Mouse (Mus musculus): Measurements from ENCODE around the gene Kank1.

The Kank1 gene

GRCm38 (mm10) chr19:25236596-25237491 lies at the start of gene Kank1:
TSS of gene Kank1 (plus strand) at chr19:25236975.
- DNase-seq (ENCODE audit: low spot score): peak; percentile 84

DNA sequence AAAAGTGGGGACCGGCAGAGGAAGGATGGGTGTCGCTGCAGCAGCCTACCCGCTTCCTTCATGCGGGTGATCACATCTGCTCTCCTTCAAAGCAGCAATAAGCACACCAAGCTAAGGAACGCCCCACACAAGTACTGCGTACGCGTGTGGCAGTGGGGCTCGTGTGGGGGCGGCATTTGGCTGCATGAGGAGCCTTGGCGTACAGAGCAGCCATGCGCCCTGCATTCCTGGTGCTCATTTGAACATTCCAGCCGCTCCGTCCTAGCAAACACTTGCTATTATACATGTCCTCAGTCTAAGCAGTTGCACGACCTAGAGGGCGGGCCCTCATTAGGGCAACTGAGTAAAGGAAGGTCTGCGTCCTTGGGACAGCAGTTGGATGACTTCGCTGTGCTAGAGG lies 49.1 kb upstream of the Kank1 start:
- no peak for DNase-seq (ENCODE audit: low spot score)

GRCm38 (mm10) chr19:25193751-25194150 lies 43.0 kb upstream of the Kank1 start:
- DNase-seq (ENCODE audit: low spot score): no peak

DNA sequence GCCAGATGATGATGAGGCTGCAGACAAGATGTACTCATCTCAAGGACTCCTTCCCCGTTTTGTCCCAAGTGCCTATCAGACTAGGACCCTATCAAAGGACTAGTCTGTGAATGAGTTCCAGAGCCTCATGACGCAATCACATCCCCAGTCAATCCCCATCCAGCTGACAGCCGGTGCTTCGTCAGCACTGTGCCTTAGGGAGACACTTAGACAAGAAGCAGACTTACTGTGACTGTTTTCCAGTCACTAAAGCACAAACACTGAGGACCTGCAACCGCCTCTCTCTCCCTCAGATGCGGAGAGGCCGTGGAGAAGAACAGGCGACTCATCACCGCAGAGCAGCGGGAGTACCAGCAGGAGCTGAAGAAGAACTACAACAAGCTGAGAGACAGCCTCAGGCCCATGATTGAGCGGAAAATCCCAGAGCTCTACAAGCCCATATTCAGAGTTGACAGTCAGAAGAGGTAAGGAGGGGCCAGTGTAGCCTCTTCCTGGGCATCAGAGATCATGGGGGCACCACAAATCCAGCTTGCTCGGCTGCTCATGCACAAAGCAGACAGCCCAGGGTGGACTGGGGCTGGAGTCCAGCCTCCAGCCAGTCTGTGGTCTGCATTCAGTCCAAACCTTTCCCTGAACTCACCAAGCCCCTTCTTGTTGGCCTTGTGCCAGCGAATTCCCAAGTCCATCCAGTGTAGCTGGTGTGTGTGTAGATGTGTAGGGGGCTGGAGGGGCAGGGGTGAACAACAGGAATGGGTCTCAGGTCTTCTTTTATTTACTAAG lies 36.5 kb upstream of the Kank1 start:
- DNase-seq (ENCODE audit: low spot score): no peak

DNA sequence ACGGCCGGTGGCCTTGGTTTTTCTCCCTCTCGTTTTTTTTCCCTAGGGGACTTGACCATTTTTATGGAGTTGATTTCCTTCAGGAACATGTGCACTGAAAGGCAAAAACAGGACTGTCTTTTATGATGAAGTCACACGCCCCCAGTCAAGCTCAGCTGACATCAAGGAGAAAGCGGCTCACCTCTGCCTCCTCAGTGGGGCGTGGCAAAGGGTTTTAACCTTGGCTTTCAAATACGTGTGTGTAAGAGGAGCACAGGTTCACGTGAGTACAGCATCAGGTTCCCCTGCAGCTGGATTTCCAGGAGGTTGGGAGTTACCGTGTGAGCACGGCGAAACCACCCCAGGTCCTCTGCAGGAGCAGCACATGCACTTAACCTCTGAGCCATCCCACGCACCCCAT lies 33.7 kb upstream of the Kank1 start:
- DNase-seq (ENCODE audit: low spot score): no peak

DNA sequence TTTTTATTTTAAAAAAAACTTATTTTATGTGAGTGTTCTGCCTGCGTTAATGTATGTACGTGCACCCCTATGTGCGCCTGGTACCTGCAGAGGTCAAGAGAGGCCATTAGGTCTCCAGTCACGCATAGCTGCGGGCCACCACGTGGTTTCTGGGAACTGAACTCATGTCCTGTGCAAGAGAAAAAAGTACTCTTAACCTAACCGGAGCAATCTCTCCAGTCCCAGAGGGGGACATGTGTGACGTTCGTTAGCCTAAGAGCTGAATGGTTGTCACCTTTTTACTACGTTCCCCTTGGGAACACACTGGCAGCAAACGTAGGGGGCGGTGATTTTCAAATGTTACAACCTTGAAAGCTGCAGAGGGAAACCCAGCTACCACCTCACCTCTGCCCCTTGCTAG lies 29.8 kb upstream of the Kank1 start:
- no peak for DNase-seq (ENCODE audit: low spot score)

GRCm38 (mm10) chr19:25207731-25208361 lies 28.9 kb upstream of the Kank1 start:
- DNase-seq (ENCODE audit: low spot score): peak; percentile 65

- no peak for DNase-seq (ENCODE audit: low spot score)
Observed at GRCm38 (mm10) chr19:25208596-25209110, 28.1 kb upstream of the Kank1 start.

GRCm38 (mm10) chr19:25220611-25221010 lies 16.2 kb upstream of the Kank1 start:
- DNase-seq (ENCODE audit: low spot score): no peak

- no peak for DNase-seq (ENCODE audit: low spot score)
Observed at GRCm38 (mm10) chr19:25221964-25222640, 14.7 kb upstream of the Kank1 start.

- DNase-seq (ENCODE audit: low spot score): no peak
Observed at GRCm38 (mm10) chr19:25230058-25230974, 6.5 kb upstream of the Kank1 start.

GRCm38 (mm10) chr19:25230975-25231334 lies 5.8 kb upstream of the Kank1 start:
- peak; percentile 74 for DNase-seq (ENCODE audit: low spot score)

DNA sequence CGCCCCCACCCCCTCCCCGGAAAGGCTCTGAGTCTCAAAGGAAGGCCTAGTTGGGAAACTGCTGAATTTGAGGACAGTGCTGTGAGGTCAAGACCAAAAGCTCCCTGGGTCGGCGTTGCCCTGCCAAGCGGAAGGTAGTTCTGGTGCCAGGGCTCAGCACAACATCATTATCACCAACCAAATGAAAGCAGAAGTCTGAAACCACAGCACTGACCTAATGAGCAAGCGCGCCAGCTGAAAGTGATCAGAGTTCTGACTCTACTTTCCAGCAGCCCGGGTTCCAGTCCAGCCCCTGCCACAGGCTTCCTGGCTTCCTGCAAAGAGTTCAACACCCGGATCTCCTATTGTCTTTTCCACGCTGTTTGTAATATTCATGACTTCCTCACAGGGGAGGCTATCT lies 4.7 kb upstream of the Kank1 start:
- DNase-seq (ENCODE audit: low spot score): no peak

GRCm38 (mm10) chr19:25237492-25238040 lies 791 bp downstream of the Kank1 start:
- peak; percentile 79 for DNase-seq (ENCODE audit: low spot score)

GRCm38 (mm10) chr19:25238121-25238520 lies 1.3 kb downstream of the Kank1 start:
- DNase-seq (ENCODE audit: low spot score): no peak

DNA sequence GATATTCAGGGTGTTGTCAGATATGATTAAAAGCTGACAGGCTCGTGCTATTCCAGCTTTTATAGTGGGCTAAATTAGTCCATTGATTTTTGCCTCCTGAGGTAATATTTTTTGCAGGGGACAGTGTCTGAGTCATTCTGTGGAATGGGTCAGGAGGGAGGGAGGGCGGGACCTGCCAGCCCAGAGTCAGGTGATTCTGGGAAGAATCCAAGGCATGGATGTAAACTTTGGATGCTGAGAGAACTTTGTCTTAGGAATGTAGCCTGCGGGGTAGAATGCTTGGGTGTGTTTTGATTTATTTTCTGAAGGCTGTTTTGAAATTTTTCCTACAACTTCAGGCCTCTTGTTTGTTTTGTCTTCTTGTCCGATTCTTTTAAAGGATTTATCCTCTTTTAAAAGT lies 6.8 kb downstream of the Kank1 start:
- DNase-seq (ENCODE audit: low spot score): no peak

- no peak for DNase-seq (ENCODE audit: low spot score)
Observed at GRCm38 (mm10) chr19:25246062-25246461, 9.3 kb downstream of the Kank1 start.

- no peak for DNase-seq (ENCODE audit: low spot score)
Observed at GRCm38 (mm10) chr19:25247858-25248552, 11.2 kb downstream of the Kank1 start.

DNA sequence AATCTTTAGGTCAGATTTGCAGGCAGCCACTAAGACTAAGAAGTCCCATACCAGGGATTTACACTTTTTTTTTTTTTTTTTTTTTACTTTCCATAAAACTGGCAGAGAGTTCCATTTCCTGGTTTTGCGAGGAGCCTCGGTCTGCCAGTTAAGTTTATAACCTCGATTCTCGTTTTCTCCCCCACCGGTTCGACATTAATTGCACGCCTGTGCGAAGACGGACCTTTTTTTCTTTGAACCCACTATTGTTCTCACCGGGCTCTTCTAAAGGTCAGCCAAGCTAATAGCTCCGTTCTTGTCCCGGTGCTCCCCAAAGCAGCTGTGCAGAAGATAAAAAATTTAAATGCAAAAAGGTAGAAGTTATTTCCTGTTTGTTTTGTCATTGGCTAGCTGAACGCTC lies 12.5 kb downstream of the Kank1 start:
- DNase-seq (ENCODE audit: low spot score): no peak

- no peak for DNase-seq (ENCODE audit: low spot score)
Observed at GRCm38 (mm10) chr19:25251610-25252140, 14.9 kb downstream of the Kank1 start.

Measured in embryo, embryonic 10 days (tissue).